Mouse (Mus musculus) left cerebral cortex, adult 18-20 months (tissue): ENCODE data around the gene Gas2l2. TPM values are rescaled to one million over a fixed set of nuclear protein-coding genes. Genes with fewer than 3 reads are reported as not detected.

ENCODE experiments used
- DNase-seq, 2 experiments: peaks; one replicate each; pipeline ENCODE4 v3.0.0; 2021 to 2022; ENCODE audit warnings: low spot score in 2 of 2, mixed read lengths in 1 of 2
- long read RNA-seq, 2 experiments: library from polyadenylated mRNA; stranded (forward); transcript quantifications; one replicate each; pipeline ENCODE4 v2.0.0; 2021
- total RNA-seq, 2 experiments: library from RNA; stranded (reverse); gene quantifications; 2 replicates each; pipeline ENCODE4 v1.2.3; 2021

Gene Gas2l2
- not detected for total RNA-seq
- long read RNA-seq, experiment 1: 0 reads
- long read RNA-seq, experiment 2: 0 reads

DNA sequence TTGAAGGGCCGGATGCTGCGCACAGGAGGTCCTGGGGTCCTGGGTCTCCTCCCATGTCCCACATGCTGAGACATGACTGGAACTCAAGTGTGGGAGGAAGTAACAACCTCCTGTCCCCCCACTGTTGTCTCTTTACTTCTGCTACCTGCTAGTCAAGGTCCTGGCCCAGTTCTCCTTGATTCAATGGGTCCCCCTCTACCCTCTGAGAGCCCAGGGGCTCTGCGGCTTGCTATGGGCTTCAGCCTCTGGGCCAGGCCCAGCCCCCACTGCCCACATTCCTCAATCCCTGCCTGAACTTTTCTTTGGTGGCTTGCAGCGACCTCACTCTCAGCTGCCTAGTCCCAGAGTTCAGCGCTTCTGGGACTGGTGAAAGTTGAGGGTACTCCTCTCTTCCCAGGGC is at the start of gene Gas2l2:
TSS of gene Gas2l2 (minus strand) at position 101 of the 400 bp plus-strand sequence.
- no peak for DNase-seq

- no peak for DNase-seq
Measured at GRCm38 (mm10) chr11:83473235-83474016, 44.2 kb upstream of the Gas2l2 start.

- peak; percentile 99 for DNase-seq
Measured at GRCm38 (mm10) chr11:83472324-83473234, 43.3 kb upstream of the Gas2l2 start, which contains the start of gene Taf15. TSS of gene Taf15 (plus strand) at chr11:83473086.

DNA sequence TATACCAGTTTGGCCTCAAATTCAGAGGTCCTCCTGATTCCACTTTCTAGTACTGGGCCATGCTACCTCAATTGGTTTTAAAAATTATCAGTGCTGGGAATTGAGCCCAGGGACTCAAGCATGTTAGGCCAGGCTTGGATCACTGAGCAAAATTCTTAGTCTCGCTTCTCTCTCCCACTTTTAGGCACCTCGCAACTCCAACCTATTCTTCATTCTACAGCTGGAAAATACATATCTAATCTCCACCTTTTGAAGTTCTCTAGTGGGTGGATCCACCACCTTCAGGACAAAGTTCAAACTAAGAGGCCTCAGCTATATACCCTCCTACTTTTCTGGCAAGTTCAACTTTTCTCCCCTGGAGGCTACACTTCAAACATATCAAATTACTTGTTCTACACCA is 42.5 kb upstream of the Gas2l2 start:
- no peak for DNase-seq

DNA sequence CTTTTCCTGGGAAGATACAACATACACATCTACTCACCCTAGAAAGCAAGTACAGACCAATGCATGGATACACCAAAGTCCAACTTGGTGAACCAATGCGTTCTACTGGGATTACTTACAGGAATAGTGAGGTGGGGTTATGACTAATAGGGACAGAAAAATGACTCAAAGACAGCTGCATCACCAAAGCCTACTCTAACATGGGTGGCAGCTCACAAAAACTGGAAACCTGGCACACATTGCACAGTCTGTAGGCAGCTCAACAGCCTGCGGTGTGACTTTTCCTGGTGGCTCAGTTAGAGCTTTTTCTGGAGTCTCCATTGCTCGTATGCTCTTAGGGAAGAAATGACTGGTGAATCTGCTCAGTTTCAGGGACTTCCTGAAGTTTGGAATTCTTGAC is 39.5 kb upstream of the Gas2l2 start:
- DNase-seq: no peak

- no peak for DNase-seq
Measured at GRCm38 (mm10) chr11:83467120-83467652, 37.9 kb upstream of the Gas2l2 start.

GRCm38 (mm10) chr11:83465976-83466375 is 36.7 kb upstream of the Gas2l2 start:
- DNase-seq: no peak

GRCm38 (mm10) chr11:83462711-83463244 is 33.5 kb upstream of the Gas2l2 start, which contains the start of gene Mmp28:
TSS of gene Mmp28 (minus strand) at chr11:83463071.
- DNase-seq: peak in 1 of 2 experiments; percentile 27

GRCm38 (mm10) chr11:83461462-83462027 is 32.3 kb upstream of the Gas2l2 start:
- DNase-seq: no peak

GRCm38 (mm10) chr11:83457912-83458601 is 28.8 kb upstream of the Gas2l2 start:
- DNase-seq: no peak

DNA sequence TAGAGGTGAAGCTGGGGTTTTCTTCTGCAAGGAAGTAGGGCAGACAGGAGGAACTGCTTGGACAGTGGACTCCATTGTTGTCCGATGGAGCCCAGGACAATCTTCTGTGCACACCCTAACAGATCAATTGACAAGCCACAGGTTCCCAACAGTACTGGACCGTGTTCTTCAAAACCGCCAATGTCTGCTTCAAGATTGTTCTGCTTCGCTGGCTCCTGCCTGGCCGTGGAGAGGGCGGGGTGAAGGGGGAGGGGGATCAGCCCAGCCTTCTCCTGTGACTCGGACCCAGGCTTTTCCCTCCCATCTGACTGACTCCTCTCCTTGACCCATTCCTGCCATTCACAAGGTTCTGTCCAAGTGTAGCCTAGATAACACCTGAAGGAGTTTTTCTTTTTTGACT is 28.0 kb upstream of the Gas2l2 start:
- no peak for DNase-seq

GRCm38 (mm10) chr11:83455608-83456007 is 26.4 kb upstream of the Gas2l2 start:
- DNase-seq: no peak

DNA sequence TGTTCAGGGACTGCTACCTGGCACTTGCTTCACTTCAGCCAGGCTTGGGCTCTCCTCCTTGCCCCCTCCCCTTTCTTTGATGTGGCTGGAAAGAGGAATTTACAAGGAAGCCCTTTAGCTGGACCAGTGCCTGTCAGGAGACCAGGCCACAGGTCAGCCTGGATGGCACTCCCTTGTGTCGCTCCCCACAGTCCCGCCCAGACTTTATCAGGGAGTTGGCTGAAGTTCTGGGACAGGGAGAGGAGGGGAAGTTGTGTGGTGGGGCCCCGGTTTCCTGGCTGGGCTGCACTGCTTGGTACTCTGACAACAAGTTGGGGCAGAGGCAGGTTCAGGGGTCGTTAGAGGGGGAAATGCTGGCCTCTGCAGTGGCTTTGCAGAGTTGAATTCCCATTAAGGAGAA is 25.3 kb upstream of the Gas2l2 start:
- DNase-seq: no peak

GRCm38 (mm10) chr11:83451281-83451680 is 22.0 kb upstream of the Gas2l2 start:
- no peak for DNase-seq

- DNase-seq: no peak
Measured at GRCm38 (mm10) chr11:83450550-83450949, 21.3 kb upstream of the Gas2l2 start.

- no peak for DNase-seq
Measured at GRCm38 (mm10) chr11:83449298-83449697, 20.0 kb upstream of the Gas2l2 start.

DNA sequence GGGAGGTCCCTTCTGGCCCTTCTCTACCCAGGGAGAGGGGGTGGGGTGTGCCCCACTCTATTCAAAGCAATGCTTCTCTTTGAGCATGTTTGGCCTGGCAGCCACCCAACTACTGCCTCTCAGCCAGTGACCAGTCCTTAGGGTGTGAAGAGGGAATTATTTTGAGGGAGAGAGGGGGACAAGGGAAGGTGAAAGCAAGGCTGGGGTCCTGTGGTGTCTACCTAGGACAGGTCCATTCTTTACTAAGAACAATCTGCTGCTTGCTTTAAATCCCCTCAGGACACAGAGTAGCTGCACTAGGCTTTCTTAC is 19.6 kb upstream of the Gas2l2 start:
- no peak for DNase-seq

DNA sequence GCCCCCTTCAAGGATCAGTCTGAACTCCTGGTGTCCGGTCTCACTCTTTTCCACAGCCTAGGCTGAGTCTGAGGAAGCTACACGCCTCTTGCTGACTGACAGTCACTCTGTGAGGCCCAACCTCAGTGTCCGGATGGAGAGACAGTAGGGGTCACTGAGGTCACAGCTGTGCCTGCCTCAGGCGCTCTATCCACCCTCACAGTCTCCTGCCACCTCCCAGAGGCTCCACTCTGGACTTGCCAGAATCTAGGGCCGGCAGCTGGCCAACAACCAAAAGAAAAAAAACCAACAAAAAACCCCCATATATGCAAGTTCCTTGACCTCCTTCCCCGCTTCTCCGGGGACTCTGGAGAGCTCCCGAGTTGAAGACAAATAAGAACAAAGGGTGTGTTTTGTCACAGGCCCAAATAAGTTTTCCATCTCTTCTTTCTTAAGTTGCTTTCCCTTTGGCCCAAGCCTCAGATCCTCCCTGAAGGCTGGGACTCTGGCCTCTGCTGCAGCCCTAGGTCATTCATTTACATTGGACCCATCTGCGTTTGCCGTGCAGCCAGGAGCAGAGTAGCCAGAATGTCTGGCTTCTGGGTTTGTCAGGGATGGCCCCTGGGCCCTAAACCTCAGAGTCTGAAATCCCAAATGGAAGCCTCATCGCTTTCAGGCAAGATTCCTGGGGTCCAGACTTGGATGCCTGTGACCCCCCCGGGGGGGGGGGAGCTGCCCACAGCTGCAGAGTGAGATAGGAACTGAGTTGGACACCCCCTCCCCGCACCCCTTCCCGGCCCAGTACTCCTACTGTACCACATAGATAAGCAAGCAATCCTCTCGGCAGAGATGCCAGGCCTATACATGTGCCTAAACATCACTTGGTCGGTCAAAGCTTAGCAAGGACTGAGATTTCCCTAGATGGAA is 19.0 kb upstream of the Gas2l2 start:
- DNase-seq: no peak

DNA sequence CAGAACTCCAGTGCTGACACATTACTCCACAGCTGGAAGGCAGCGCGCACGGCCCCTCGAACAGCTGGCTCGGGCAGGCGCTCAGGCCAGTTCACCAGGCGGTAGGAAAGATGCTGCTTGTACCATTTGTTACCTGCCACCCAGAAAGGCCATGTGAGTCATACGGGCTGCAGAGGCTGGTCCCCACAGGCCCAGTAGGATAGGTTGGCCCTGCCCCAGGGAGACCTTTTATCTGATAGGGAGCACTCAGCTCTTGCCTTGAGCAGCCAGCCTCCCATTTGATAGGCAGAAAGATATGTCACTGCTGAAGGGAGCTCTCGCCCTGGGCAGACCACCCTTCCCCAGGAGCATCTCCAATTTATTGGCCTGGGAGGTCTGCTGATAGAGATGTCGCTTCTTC is 18.4 kb upstream of the Gas2l2 start:
- no peak for DNase-seq

DNA sequence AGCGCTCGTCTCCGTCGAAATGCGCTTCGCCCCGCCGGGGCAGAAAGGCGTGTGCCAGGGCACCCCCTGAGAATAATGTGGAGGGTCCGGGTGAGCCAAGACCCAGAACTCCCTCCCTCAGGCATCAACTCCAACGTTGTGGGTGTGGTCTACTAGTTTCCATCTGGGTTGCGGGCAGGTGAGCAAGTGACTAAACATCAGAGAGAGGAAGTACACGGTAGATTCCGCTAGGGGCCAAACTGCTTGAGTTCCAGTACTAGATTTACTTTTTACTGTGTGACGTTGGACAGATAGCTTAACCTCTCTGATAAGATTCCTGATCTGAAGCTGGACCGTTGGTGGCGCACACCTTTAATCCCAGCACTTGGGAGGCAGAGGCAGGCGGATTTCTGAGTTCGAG is 15.7 kb upstream of the Gas2l2 start:
- no peak for DNase-seq
